Mouse (Mus musculus): Measurements from ENCODE around the gene Adgrf5. TPM values are rescaled to one million over a fixed set of nuclear protein-coding genes. Genes with fewer than 3 reads are reported as not detected.

Gene Adgrf5
- polyA plus RNA-seq, 1 experiment from 2014 or later: 21.5 TPM

GRCm38 (mm10) chr17:43366486-43366885, 6.2 kb downstream of the Adgrf5 start:
- Histone ChIP-seq H3K36me3 (ENCODE audit: control insufficient read depth, insufficient read depth) (no peaks in the 10 kb centered on the region), H3K27me3 (ENCODE audit: control insufficient read depth, insufficient read depth, low read length) (no peaks in the 10 kb centered on the region), H3K27ac (ENCODE audit: low read length) (peak overlapping the region; percentile 5; the same call in 1 of the 2 replicates), H3K9ac (ENCODE audit: low read length) (no peak overlapping the region), H3K9me3 (replicated peaks; ENCODE audit: control insufficient read depth, low read length) (no peaks in the 10 kb centered on the region), H3K4me2 (ENCODE audit: low read depth, low read length) (0 out of 2 replicates have a peak overlapping the region, but pooled peaks have one; percentile 3), H3K4me3 (ENCODE audit: low read length) (no peak overlapping the region), H3K4me1 (ENCODE audit: control insufficient read depth, insufficient read depth, low read length) (peaks cover 24% of the 10 kb centered on the region)
- WGBS: 26% methylated on average over 9 of the region's 9 CpGs
- ATAC-seq (replicated peaks; ENCODE audit: extremely low read depth, insufficient read depth, low FRiP score): peak; percentile 39; the same call in 1 of the 2 replicates

GRCm38 (mm10) chr17:43368171-43368576, 7.9 kb downstream of the Adgrf5 start:
- no peak overlapping the region for H3K9ac ChIP-seq (ENCODE audit: low read length)
- H3K4me2 ChIP-seq (ENCODE audit: low read depth, low read length): no peak overlapping the region
- ATAC-seq (replicated peaks; ENCODE audit: extremely low read depth, insufficient read depth, low FRiP score): peak; percentile 53; the same call in 1 of the 2 replicates
- H3K4me3 ChIP-seq (ENCODE audit: low read length): no peak overlapping the region
- peaks cover 11% of the 10 kb centered on the region for H3K4me1 ChIP-seq (ENCODE audit: control insufficient read depth, insufficient read depth, low read length)
- H3K27ac ChIP-seq (ENCODE audit: low read length): peak overlapping the region; percentile 46
- no peaks in the 10 kb centered on the region for H3K9me3 ChIP-seq (replicated peaks; ENCODE audit: control insufficient read depth, low read length)
- 53% methylated on average over 5 of the region's 5 CpGs for WGBS
- no peaks in the 10 kb centered on the region for H3K27me3 ChIP-seq (ENCODE audit: control insufficient read depth, insufficient read depth, low read length)
- no peaks in the 10 kb centered on the region for H3K36me3 ChIP-seq (ENCODE audit: control insufficient read depth, insufficient read depth)

GRCm38 (mm10) chr17:43372604-43373003, 12.4 kb downstream of the Adgrf5 start:
- Histone ChIP-seq H3K4me2 (ENCODE audit: low read depth, low read length) (no peak overlapping the region), H3K4me1 (ENCODE audit: control insufficient read depth, insufficient read depth, low read length) (no peaks in the 10 kb centered on the region), H3K4me3 (ENCODE audit: low read length) (no peak overlapping the region), H3K9ac (ENCODE audit: low read length) (no peak overlapping the region), H3K27ac (ENCODE audit: low read length) (no peak overlapping the region), H3K36me3 (ENCODE audit: control insufficient read depth, insufficient read depth) (no peaks in the 10 kb centered on the region), H3K9me3 (replicated peaks; ENCODE audit: control insufficient read depth, low read length) (no peaks in the 10 kb centered on the region), H3K27me3 (ENCODE audit: control insufficient read depth, insufficient read depth, low read length) (no peaks in the 10 kb centered on the region)
- ATAC-seq (replicated peaks; ENCODE audit: extremely low read depth, insufficient read depth, low FRiP score): no peak
- WGBS: 63% methylated on average over 4 of the region's 4 CpGs

GRCm38 (mm10) chr17:43374020-43374419, 13.8 kb downstream of the Adgrf5 start:
- no peak overlapping the region for H3K4me2 ChIP-seq (ENCODE audit: low read depth, low read length)
- H3K4me3 ChIP-seq (ENCODE audit: low read length): no peak overlapping the region
- 38% methylated on average over 4 of the region's 4 CpGs for WGBS
- H3K36me3 ChIP-seq (ENCODE audit: control insufficient read depth, insufficient read depth): no peaks in the 10 kb centered on the region
- ATAC-seq (replicated peaks; ENCODE audit: extremely low read depth, insufficient read depth, low FRiP score): peak; percentile 60
- H3K9me3 ChIP-seq (replicated peaks; ENCODE audit: control insufficient read depth, low read length): no peaks in the 10 kb centered on the region
- H3K27me3 ChIP-seq (ENCODE audit: control insufficient read depth, insufficient read depth, low read length): no peaks in the 10 kb centered on the region
- no peak overlapping the region for H3K9ac ChIP-seq (ENCODE audit: low read length)
- H3K4me1 ChIP-seq (ENCODE audit: control insufficient read depth, insufficient read depth, low read length): no peaks in the 10 kb centered on the region
- H3K27ac ChIP-seq (ENCODE audit: low read length): peak overlapping the region; percentile 26

GRCm38 (mm10) chr17:43376527-43376926, 16.3 kb downstream of the Adgrf5 start:
- peak overlapping the region; percentile 11; the same call in 1 of the 2 replicates for H3K27ac ChIP-seq (ENCODE audit: low read length)
- 44% methylated on average over 5 of the region's 5 CpGs for WGBS
- ATAC-seq (replicated peaks; ENCODE audit: extremely low read depth, insufficient read depth, low FRiP score): no peak

GRCm38 (mm10) chr17:43378703-43379102, 18.5 kb downstream of the Adgrf5 start:
- Histone ChIP-seq H3K4me1 (ENCODE audit: control insufficient read depth, insufficient read depth, low read length) (no peaks in the 10 kb centered on the region), H3K4me3 (ENCODE audit: low read length) (no peak overlapping the region), H3K9me3 (replicated peaks; ENCODE audit: control insufficient read depth, low read length) (no peaks in the 10 kb centered on the region; the same call in 1 of the 2 replicates), H3K9ac (ENCODE audit: low read length) (no peak overlapping the region), H3K27me3 (ENCODE audit: control insufficient read depth, insufficient read depth, low read length) (no peaks in the 10 kb centered on the region), H3K36me3 (ENCODE audit: control insufficient read depth, insufficient read depth) (no peaks in the 10 kb centered on the region), H3K4me2 (ENCODE audit: low read depth, low read length) (no peak overlapping the region), H3K27ac (ENCODE audit: low read length) (no peak overlapping the region)
- ATAC-seq (replicated peaks; ENCODE audit: extremely low read depth, insufficient read depth, low FRiP score): no peak
- WGBS: 46% methylated on average over 5 of the region's 5 CpGs

More at GRCm38 (mm10) chr17:43376527-43376926, 16.3 kb downstream of the Adgrf5 start:
- Histone ChIP-seq H3K4me1 (ENCODE audit: control insufficient read depth, insufficient read depth, low read length) (no peaks in the 10 kb centered on the region), H3K9ac (ENCODE audit: low read length) (no peak overlapping the region), H3K27me3 (ENCODE audit: control insufficient read depth, insufficient read depth, low read length) (no peaks in the 10 kb centered on the region), H3K9me3 (replicated peaks; ENCODE audit: control insufficient read depth, low read length) (no peaks in the 10 kb centered on the region; the same call in 1 of the 2 replicates), H3K4me3 (ENCODE audit: low read length) (no peak overlapping the region), H3K36me3 (ENCODE audit: control insufficient read depth, insufficient read depth) (no peaks in the 10 kb centered on the region), H3K4me2 (ENCODE audit: low read depth, low read length) (0 out of 2 replicates have a peak overlapping the region, but pooled peaks have one; percentile 3)

- no peak for ATAC-seq (replicated peaks; ENCODE audit: extremely low read depth, insufficient read depth, low FRiP score)
- no peaks in the 10 kb centered on the region for H3K27me3 ChIP-seq (ENCODE audit: control insufficient read depth, insufficient read depth, low read length)
- no peaks in the 10 kb centered on the region for H3K36me3 ChIP-seq (ENCODE audit: control insufficient read depth, insufficient read depth)
- no peaks in the 10 kb centered on the region; the same call in 1 of the 2 replicates for H3K9me3 ChIP-seq (replicated peaks; ENCODE audit: control insufficient read depth, low read length)
- no peak overlapping the region for H3K9ac ChIP-seq (ENCODE audit: low read length)
- WGBS: 83% methylated on average over 5 of the region's 5 CpGs
- peaks cover 10% of the 10 kb centered on the region for H3K4me1 ChIP-seq (ENCODE audit: control insufficient read depth, insufficient read depth, low read length)
- no peak overlapping the region for H3K4me2 ChIP-seq (ENCODE audit: low read depth, low read length)
- H3K27ac ChIP-seq (ENCODE audit: low read length): no peak overlapping the region
- no peak overlapping the region for H3K4me3 ChIP-seq (ENCODE audit: low read length)
These were observed 26.1 kb downstream of the Adgrf5 start for GRCm38 (mm10) chr17:43386331-43386730.

- H3K27me3 ChIP-seq (ENCODE audit: control insufficient read depth, insufficient read depth, low read length): no peaks in the 10 kb centered on the region
- H3K9me3 ChIP-seq (replicated peaks; ENCODE audit: control insufficient read depth, low read length): no peaks in the 10 kb centered on the region
- 36% methylated on average over 3 of the region's 3 CpGs for WGBS
- H3K36me3 ChIP-seq (ENCODE audit: control insufficient read depth, insufficient read depth): no peaks in the 10 kb centered on the region
- H3K4me2 ChIP-seq (ENCODE audit: low read depth, low read length): no peak overlapping the region
- H3K9ac ChIP-seq (ENCODE audit: low read length): no peak overlapping the region
- peaks cover 10% of the 10 kb centered on the region for H3K4me1 ChIP-seq (ENCODE audit: control insufficient read depth, insufficient read depth, low read length)
- no peak overlapping the region for H3K4me3 ChIP-seq (ENCODE audit: low read length)
- ATAC-seq (replicated peaks; ENCODE audit: extremely low read depth, insufficient read depth, low FRiP score): 0 out of 2 replicates have a peak, but pooled peaks have one; percentile 23
- H3K27ac ChIP-seq (ENCODE audit: low read length): no peak overlapping the region
These were observed 26.9 kb downstream of the Adgrf5 start for GRCm38 (mm10) chr17:43387171-43387570.

- H3K4me3 ChIP-seq (ENCODE audit: low read length): peak overlapping the region; percentile 31
- no peaks in the 10 kb centered on the region for H3K27me3 ChIP-seq (ENCODE audit: control insufficient read depth, insufficient read depth, low read length)
- peaks cover 10% of the 10 kb centered on the region for H3K4me1 ChIP-seq (ENCODE audit: control insufficient read depth, insufficient read depth, low read length)
- peak overlapping the region; percentile 70 for H3K27ac ChIP-seq (ENCODE audit: low read length)
- no peak for ATAC-seq (replicated peaks; ENCODE audit: extremely low read depth, insufficient read depth, low FRiP score)
- H3K9ac ChIP-seq (ENCODE audit: low read length): peak overlapping the region; percentile 12
- WGBS: 67% methylated on average over 11 of the region's 11 CpGs
- no peaks in the 10 kb centered on the region for H3K36me3 ChIP-seq (ENCODE audit: control insufficient read depth, insufficient read depth)
- no peaks in the 10 kb centered on the region for H3K9me3 ChIP-seq (replicated peaks; ENCODE audit: control insufficient read depth, low read length)
- peak overlapping the region; percentile 46 for H3K4me2 ChIP-seq (ENCODE audit: low read depth, low read length)
These were observed 29.0 kb downstream of the Adgrf5 start for GRCm38 (mm10) chr17:43389256-43389655.

Measured in heart, embryonic 16.5 days (tissue).